Mouse (Mus musculus): Measurements from ENCODE around the gene 6430571L13Rik.

6430571L13Rik gene

DNA sequence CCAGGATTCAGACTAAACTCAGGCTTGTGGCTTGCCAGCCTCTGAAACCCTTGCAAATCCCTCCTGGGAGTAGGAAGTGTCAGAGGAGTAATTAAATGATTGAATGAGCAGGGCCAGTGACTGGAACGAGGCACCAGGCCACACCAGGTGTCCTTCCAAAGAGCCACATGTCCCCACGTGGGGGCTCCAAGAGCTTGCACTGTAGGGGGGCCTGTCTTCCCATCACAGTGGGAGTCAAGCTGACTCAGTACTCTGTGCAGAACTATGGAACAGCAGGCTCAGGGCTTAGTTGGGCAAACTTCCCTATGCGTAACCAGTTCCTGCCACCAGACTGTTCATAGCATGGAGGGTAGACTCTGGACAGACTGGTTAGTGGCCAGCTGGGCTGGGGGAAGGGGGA lies 44.0 kb downstream of the 6430571L13Rik start:
- DNase-seq (ENCODE audit: low spot score in 2 of 2) = no peak

DNA sequence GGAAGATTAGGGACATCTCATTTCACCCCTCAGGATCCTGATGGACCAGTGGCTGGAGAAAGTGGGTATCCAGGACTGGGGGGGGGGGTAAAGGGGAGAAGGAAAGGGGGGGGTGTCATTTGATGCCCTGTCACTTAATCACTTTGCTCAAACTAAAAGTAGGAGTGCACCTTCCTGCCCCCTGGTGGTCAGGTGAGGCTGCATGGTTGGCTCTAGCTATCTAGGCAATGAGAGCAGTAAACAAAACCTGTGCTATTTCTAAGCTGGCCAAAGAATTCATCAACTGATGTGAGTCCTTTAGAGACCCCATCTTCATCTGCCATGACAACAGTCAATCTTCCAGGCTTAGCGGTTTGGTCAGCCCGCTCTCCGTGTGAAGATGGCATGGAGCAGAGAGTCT lies 46.3 kb downstream of the 6430571L13Rik start:
- no peak for DNase-seq (ENCODE audit: low spot score in 2 of 2)

DNA sequence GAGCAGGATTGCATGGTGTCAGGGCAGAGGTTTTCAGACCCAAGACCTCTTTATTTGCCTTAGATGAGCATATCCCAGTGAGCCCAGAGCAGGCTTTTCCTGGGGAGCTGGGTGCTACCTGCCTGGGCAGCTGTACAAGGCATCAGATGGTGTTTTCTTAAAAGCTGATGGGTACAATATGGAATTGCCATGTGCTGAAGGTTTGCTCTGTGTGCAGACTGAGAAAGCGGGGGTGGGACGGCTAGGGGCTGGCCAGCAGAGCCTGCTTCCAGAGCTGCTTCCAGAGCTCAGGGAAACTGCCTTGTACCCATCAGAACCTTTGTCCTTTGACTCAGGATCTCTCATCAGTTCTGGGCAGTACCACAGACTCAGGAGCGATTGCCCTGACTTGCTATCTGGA lies 47.3 kb downstream of the 6430571L13Rik start:
- no peak for DNase-seq (ENCODE audit: low spot score in 2 of 2)

DNA sequence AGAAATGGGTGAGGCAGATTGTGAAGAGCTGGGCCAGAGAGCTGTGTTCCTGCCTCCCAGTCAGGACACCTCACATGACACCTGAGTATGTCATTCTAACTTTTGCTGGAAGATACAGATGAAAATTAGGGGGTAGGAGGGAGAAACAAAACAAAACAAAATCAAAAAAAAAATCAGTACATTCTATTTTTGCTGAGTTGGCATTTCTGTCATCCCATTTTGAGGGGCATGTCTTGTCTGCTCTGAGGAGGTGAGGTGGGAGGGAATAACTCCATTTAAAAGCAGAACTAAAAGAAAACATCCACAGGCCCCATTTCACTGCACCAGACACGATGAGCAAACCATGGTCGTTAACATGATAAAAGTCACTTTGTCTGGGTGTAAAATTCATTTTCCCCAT lies 47.9 kb downstream of the 6430571L13Rik start:
- DNase-seq (ENCODE audit: low spot score in 2 of 2) = no peak

DNA sequence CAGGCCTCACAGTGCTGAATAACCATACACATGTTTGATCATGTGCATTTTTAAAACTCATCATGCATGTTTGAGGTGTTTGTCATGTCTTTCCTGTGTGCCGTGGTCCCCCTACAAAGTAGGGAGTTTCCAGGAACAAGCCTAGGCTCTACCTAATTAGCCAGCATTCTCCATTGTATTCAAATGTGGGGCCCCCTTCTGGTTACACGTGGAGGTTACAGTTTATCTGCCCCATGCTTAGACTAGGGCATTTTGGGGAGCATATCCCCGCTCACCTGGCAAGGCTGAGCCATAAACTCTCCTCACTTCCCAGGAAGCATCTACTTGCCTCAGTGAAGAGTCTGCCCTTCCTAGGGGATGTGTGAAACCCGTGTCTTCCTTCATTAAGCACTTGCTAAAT lies 56.0 kb downstream of the 6430571L13Rik start:
- no peak for DNase-seq (ENCODE audit: low spot score in 2 of 2)

DNA sequence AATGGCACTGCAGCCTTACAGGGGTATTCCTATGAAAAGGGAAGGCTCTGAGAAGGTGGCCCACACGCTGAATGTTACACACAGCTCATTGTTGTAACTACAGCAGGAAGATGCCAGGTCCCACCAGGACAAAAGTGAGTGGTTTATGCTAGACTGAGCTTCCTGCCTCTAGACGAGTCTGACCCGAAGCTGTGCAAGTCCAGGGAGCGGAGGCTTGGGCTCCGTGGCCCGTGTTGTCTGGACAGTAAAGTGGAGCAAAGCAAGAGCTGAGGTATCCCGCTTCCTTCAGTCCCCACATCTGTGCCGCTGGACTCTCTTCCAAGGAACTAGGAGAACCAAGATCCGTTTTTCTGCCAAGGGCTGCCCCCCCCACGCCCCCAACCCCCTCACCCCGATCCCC lies 58.6 kb downstream of the 6430571L13Rik start:
- no peak for DNase-seq (ENCODE audit: low spot score in 2 of 2)

DNA sequence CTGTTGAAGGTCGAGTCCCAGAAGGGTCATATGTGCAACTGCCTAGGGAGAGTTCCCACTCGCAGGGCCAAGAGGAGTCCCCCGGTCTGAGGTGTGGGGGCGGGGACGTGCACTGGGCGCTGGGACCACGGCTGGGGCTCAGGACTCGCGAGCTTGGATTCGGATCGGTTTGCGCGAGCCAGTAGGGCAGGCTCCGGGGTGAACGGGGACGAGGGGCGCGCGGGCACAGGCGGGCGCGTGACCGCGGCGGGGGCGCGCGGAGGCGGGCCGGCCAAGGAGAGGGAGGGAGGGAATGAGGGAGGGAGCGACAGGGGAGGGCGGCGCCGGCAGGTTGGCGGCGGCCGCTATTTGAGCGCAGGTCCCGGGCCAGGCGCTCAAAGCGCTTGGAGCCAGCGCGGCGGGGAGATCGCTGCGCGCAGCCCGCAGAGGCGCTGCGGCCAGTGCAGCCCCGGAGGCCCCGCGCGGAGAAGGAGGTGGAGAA lies 59.1 kb downstream of the 6430571L13Rik start, which contains the start of gene Cacna2d2:
Cacna2d2 (plus strand) TSS at position 122 of the 481 bp plus-strand sequence.
- DNase-seq (ENCODE audit: low spot score in 2 of 2) = peak; percentile 41 to 44

DNA sequence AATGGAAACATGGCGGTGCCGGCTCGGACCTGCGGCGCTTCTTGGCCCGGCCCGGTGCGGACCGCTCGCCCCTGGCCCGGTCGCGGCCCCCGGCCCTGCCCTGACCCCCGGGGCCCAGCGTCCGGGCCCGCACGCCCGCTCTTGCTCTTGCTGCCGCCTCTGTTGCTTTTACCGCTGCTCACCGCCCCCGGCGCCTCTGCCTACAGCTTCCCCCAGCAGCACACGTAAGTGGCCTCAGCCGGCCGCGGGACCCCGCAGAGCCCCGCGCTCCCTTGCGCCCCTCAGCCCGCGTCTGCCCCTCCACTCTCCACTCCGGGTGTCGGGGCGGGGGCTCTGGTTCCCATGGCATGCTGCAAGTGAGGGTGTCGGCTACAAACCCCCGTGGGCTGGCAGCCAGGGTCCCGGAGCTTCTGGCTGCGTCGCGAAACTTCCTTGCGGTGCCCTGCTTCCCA lies 59.7 kb downstream of the 6430571L13Rik start:
- DNase-seq (ENCODE audit: low spot score in 2 of 2) = no peak

DNA sequence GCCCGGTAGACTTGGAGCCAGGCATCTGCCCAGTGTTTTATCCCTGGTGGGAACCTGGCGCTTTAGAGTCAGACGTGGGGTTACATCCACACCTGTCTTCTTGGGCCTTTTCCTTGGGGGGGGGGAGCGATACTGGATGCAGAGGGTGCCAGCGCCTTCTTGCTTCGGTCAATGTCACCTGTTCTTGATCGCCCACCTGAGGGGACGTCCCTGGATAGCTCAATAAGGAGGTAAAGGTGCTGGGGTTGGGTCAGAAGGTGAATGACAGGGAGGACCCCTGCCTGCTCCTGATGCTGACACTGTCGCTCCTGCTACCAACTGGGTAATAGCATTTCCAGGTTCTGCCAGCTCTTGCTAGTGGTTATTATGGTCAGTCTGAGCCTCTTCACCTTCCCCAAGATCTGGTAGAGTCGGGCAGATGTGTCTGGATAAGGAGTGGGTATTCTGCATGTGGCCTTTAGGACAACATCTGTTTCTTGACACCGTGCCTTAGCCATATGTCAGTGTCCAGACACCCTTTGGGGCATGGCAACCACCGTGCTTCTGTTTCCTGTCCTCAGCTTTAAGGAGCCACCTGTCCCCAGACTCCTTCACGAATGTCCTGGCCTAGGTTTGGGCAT lies 60.4 kb downstream of the 6430571L13Rik start:
- no peak for DNase-seq (ENCODE audit: low spot score in 2 of 2)

All from urinary bladder, adult 18-20 months (tissue).